Mouse (Mus musculus) duodenum, adult 2 months (tissue): ENCODE measurements around the gene Abhd17a. TPM values are rescaled to one million over a fixed set of nuclear protein-coding genes. Genes with fewer than 3 reads are reported as not detected.

Experiments used
- polyA plus RNA-seq: library from polyadenylated mRNA; depleted of rRNA; stranded (reverse); fragments of >200 nt; gene quantifications from 2 replicates; pipeline ENCODE4 v1.2.3, GENCODE M21; 2012; ENCODE audit warnings: low replicate concordance; rRNA removed

Gene Abhd17a
- polyA plus RNA-seq = 502 and 1,087 TPM in 2 replicates

GRCm38 (mm10) chr10:80589879-80590854, at the start of gene Abhd17a:
Abhd17a (minus strand) TSS chr10:80590341.

GRCm38 (mm10) chr10:80622661-80623456, 32.7 kb upstream of the Abhd17a start, which contains the start of gene Csnk1g2:
Csnk1g2 (plus strand) TSS chr10:80622838.

GRCm38 (mm10) chr10:80605721-80606120, 15.6 kb upstream of the Abhd17a start, which contains the start of gene Gm49322:
Gm49322 (plus strand) TSS chr10:80606021.

GRCm38 (mm10) chr10:80602698-80603325, 12.7 kb upstream of the Abhd17a start, which contains the start of the genes Scamp4 and Adat3:
Scamp4 (plus strand) TSS chr10:80602872.
Adat3 (plus strand) TSS chr10:80602880.

GRCm38 (mm10) chr10:80577195-80578130, 12.7 kb downstream of the Abhd17a start, which contains the start of gene Klf16:
Klf16 (minus strand) TSS chr10:80577321.

GRCm38 (mm10) chr10:80561116-80561944, 28.8 kb downstream of the Abhd17a start, which contains the start of gene Rexo1:
Rexo1 (minus strand) TSS chr10:80561560.

GRCm38 (mm10) chr10:80538710-80539394, 51.3 kb downstream of the Abhd17a start, which contains the start of gene Atp8b3:
Atp8b3 (minus strand) TSS chr10:80539124.

Other genes with a start within 250 kb of the Abhd17a start
- gene Adamtsl5, start 241.9 kb downstream of the Abhd17a start, polyA plus RNA-seq = 113 and 171 TPM in 2 replicates
- gene Plk5, start 233.9 kb downstream of the Abhd17a start, polyA plus RNA-seq = 2.4 and 7.5 TPM in 2 replicates
- 13.6 and 24.5 TPM in 2 replicates for gene Mex3d, start 202.7 kb downstream of the Abhd17a start, polyA plus RNA-seq
- gene Mbd3, start 190.8 kb downstream of the Abhd17a start, polyA plus RNA-seq = 76.6 and 89.3 TPM in 2 replicates
- 2,686 and 4,056 TPM in 2 replicates for gene Uqcr11, start 183.5 kb downstream of the Abhd17a start, polyA plus RNA-seq
- 95.5 and 98.0 TPM in 2 replicates for gene Tcf3, start 156.7 kb downstream of the Abhd17a start, polyA plus RNA-seq
- 0.26 and 4.2 TPM in 2 replicates for gene Onecut3, start 95.5 kb downstream of the Abhd17a start, polyA plus RNA-seq
- gene Atp8b3, start 51.2 kb downstream of the Abhd17a start, polyA plus RNA-seq = 0.02 TPM in 1 of 2 replicates, not detected in the other
- 50.2 and 62.3 TPM in 2 replicates for gene Rexo1, start 28.8 kb downstream of the Abhd17a start, polyA plus RNA-seq
- 22.7 and 36.3 TPM in 2 replicates for gene Klf16, start 13.0 kb downstream of the Abhd17a start, polyA plus RNA-seq
- 164 and 176 TPM in 2 replicates for gene Scamp4, start 12.5 kb upstream of the Abhd17a start, polyA plus RNA-seq
- 23.9 and 33.1 TPM in 2 replicates for gene Adat3, start 12.5 kb upstream of the Abhd17a start, polyA plus RNA-seq
- gene Gm49322, start 15.7 kb upstream of the Abhd17a start, polyA plus RNA-seq = 1.7 and 2.4 TPM in 2 replicates
- gene Csnk1g2, start 32.5 kb upstream of the Abhd17a start, polyA plus RNA-seq = 194 and 256 TPM in 2 replicates
- gene Btbd2, start 66.7 kb upstream of the Abhd17a start, polyA plus RNA-seq = 70.9 and 83.2 TPM in 2 replicates
- 147 TPM in 2 replicates for gene Mknk2, start 87.8 kb upstream of the Abhd17a start, polyA plus RNA-seq
- gene Mob3a, start 111.6 kb upstream of the Abhd17a start, polyA plus RNA-seq = 28.1 and 37.8 TPM in 2 replicates
- 20.8 and 44.8 TPM in 2 replicates for gene Izumo4, start 111.8 kb upstream of the Abhd17a start, polyA plus RNA-seq
- gene Ap3d1, start 151.9 kb upstream of the Abhd17a start, polyA plus RNA-seq = 80.7 and 89.3 TPM in 2 replicates
- gene Dot1l, start 164.9 kb upstream of the Abhd17a start, polyA plus RNA-seq = 53.5 and 58.4 TPM in 2 replicates
- gene Sf3a2, start 207.9 kb upstream of the Abhd17a start, polyA plus RNA-seq = 50.6 and 68.2 TPM in 2 replicates
- 44.6 and 62.2 TPM in 2 replicates for gene Plekhj1, start 208.3 kb upstream of the Abhd17a start, polyA plus RNA-seq
- gene Amh, start 214.9 kb upstream of the Abhd17a start, polyA plus RNA-seq = 0.54 and 2.5 TPM in 2 replicates
- gene Jsrp1, start 223.2 kb upstream of the Abhd17a start, polyA plus RNA-seq = not detected in 2 replicates
- gene Oaz1, start 236.3 kb upstream of the Abhd17a start, polyA plus RNA-seq = 955 and 1,664 TPM in 2 replicates